Mouse (Mus musculus): ENCODE results near the gene Il33.

Gene Il33

DNA sequence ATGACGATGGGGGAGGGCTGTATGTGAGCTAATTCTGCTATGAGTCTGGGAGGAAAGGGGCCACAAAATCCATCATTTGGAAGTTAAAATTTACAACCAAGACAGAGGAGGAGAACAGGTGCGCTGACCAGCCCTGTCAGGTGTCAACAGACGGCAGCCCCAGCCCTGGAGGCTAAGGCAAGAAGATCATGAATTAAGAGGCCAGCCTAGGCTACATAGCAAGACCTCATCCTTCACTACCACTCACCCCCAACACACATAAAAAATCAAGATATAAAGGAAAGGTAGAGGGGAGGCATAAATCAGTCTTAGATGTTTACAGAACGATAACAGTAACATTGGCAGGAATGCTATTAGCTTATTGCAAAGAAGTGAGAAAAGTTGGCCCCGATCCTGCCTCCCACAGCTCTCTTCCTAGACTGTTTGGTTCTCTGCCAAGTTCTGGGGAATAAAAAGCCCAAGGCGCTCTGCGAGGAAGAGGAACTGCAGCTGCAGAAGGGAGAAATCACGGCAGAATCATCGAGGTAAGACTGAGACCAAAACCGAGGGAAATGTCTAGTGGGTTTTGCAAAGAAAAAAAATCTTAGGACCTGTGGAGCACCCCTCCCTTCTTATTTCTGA, at the start of gene Il33:
TSS of gene Il33 (plus strand) at position 477 of the 621 bp plus-strand sequence.
- DNase-seq (ENCODE audit: low spot score), result no peak

- DNase-seq (ENCODE audit: low spot score), result no peak
Measured at GRCm38 (mm10) chr19:29877422-29878291, 47.3 kb upstream of the Il33 start.

GRCm38 (mm10) chr19:29878896-29879504, 45.9 kb upstream of the Il33 start:
- DNase-seq (ENCODE audit: low spot score), result no peak

GRCm38 (mm10) chr19:29880918-29881317, 44.0 kb upstream of the Il33 start:
- no peak for DNase-seq (ENCODE audit: low spot score)

DNA sequence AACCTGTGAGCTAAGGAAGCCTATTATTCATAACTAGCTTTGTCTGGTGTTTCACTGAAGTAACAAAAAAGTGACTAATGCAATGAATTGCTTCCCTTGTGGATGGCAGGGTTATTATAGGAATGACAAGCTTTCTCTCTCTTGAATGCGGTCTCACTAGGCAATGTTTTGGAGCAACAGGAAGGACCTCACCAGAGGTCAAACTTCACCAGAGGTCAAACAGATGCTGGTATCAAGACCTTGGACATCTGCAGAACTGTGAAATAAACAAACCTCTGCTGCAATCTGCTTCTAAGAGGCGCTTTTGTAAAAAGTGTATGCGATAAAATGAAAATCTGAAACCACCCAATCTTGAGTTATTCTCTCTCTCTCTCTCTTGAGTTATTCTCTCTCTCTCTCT, 42.2 kb upstream of the Il33 start:
- DNase-seq (ENCODE audit: low spot score), result no peak

DNA sequence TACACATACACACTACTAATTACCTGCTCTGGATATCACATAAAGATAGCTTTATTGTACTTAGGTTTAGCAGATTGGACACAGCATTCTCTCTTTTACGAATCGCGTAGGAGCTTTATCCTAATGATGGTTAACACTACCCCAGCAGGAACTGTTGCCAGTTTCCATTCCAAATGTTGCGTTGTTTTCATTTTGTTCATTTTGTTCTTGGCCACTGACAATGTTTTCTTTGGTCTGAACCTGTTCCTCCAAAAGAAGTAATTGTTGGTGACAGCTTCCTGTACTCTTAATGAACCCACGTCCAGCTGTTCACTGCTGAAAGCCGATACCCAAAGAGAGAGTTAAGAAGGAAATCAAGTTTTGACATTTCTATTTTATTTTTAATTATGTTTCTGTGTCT, 39.4 kb upstream of the Il33 start:
- no peak for DNase-seq (ENCODE audit: low spot score)

DNA sequence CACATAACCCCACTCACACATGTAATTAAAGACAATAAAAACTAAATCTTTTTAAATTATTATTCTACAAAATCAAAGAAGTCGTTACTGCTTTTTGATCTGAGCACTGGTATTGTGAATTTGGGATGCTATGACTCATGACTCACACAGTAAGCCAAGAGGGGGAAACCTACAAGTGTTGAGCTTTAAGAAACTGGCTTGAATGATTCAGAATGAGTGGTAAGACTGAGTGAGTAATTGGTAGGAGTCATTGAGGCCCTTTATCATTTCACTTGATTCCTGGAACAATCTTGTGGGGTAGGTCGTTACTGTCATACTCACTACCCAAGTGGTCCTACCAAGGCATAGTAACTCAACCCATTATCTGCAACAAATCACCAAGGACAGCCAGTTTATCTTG, 37.4 kb upstream of the Il33 start:
- no peak for DNase-seq (ENCODE audit: low spot score)

DNA sequence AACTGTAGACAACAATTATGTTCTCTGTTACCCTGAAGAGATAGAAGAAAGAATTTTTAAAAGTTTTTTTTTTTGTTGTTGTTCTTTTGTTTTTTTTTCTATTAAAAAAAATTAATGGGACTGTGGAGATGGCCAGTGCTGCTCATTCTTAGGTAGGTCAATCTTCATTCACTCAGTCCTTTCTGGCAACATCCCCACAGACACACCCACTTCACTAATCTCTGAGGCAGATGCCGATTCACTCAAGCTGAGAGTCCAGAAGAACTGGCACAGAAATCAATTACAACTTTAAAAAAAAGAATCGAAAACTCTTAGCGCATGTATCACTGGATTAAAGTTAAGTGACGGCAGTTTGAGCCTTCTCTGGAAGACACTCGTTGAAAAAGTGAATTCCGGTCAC, 36.0 kb upstream of the Il33 start:
- no peak for DNase-seq (ENCODE audit: low spot score)

- no peak for DNase-seq (ENCODE audit: low spot score)
Measured at GRCm38 (mm10) chr19:29891981-29892380, 32.9 kb upstream of the Il33 start.

GRCm38 (mm10) chr19:29892786-29893185, 32.1 kb upstream of the Il33 start:
- DNase-seq (ENCODE audit: low spot score), result no peak

DNA sequence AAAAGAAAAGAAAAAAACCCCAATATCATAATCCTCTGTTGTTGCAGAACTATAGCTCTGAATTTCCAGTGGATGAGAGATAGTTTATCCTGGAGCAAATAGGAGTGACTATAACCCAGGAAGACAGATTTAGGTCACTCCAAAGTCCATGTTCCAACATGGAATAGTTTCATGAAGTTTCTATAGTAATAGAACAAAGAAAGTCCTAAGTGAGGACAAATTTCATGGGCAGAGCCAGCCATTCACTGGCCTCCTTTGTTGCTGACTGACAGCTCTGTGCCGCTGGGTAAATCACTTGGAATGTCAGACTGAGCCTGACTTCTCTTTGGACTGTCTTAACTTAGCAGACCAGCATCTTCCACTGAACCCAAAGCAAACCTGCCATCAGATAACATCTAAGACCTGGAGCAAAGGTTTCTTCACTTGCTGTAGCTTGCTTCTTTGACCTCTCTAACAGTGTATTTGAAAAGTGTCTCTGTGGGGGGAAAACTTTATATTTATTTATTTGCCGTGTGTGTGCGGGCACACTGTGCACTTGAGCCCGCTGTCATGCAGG, 31.1 kb upstream of the Il33 start:
- no peak for DNase-seq (ENCODE audit: low spot score)

- DNase-seq (ENCODE audit: low spot score), result no peak
Measured at GRCm38 (mm10) chr19:29894381-29894780, 30.5 kb upstream of the Il33 start.

- DNase-seq (ENCODE audit: low spot score), result no peak
Measured at GRCm38 (mm10) chr19:29895047-29895446, 29.9 kb upstream of the Il33 start.

DNA sequence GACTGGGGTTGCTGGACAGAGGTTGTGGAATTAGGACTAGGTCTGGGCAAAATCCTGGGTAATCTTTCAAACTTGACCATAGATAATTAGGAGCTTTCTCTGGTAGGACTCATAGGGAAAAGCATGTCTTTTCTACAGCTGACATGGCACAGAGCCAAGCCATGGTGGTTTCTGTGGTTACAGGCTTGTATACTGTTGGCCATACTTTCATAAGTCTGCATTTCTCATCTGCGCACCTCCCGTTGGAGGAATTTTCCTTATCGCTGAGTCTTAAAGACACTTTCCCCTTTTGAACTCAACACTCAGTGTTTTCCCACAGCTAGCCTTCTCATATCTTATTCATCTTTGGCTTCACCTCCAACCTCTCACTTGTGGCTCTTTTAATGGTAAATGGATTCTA, 24.6 kb upstream of the Il33 start:
- DNase-seq (ENCODE audit: low spot score), result no peak

DNA sequence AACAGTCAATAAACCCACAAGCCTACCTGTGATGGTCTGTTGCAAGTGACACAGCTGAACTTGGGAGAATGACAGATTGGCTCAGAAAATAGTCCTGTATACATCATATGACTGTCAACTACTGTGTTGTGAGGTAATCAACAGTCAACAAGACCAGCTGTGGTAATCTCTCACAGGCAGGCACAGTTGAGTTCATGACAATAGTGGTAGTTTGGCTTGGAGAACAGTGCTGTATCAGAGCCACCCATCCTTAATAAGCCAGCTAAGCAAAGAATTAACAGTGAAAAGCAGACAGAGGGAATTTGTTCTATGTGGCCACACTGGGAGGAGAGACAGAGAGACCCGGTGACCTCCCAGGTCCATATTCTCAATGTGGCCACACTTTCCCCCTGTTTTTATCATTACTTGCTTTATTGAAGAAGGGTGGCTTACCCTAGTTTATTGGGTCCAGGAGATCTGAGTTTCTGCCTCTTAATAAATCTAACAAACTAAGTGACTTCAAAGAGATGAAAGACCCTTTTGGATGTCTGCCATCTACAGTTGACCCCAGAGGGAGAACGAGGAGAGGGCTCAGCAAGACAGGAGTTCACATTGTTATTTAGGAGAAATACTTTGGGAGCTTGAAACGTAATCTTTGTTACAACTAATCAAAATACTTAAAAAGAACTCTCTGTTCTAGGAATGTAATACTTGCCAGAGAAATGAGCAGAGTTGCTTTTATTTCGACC, 22.4 kb upstream of the Il33 start:
- no peak for DNase-seq (ENCODE audit: low spot score)

DNA sequence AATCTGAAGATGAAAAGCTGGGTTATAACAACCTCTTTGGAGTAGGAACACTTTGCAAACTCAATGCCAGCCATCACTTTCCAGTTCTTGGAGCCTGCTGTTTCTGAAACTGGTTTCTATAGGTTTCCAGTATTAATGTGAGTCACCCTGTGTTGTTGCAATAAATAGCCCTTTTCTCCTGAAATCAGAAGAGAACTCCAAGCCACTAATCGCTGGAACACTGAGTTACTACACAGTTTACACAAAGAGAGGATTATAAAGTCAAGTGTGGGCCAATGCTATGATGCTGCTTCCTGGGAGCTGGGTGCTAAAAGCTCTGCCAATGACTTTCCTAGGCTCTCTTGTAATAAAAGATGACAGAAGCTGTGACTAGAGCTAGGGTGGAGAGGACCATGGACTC, 19.0 kb upstream of the Il33 start:
- DNase-seq (ENCODE audit: low spot score), result no peak

GRCm38 (mm10) chr19:29909166-29909565, 15.7 kb upstream of the Il33 start:
- DNase-seq (ENCODE audit: low spot score), result no peak

DNA sequence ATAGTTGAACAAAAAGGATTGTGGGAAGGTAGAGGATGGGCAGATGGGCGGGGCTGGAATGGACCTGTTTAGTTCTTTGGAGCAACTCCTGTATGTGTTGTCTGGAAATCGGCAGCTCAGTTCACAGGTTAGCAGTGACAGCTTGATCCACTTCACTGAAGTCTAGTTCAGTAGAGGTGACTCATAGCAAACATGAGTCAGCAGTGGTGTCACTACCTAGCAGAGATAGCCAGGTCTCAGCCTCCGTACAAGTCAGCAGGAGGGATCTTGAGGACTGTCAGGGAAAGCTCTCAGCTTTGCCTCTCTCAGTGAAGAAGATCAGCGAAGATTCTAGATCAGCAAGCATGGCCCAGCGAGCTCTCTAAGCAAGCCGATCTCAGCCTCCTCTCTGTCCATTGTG, 13.0 kb upstream of the Il33 start:
- DNase-seq (ENCODE audit: low spot score), result no peak

DNA sequence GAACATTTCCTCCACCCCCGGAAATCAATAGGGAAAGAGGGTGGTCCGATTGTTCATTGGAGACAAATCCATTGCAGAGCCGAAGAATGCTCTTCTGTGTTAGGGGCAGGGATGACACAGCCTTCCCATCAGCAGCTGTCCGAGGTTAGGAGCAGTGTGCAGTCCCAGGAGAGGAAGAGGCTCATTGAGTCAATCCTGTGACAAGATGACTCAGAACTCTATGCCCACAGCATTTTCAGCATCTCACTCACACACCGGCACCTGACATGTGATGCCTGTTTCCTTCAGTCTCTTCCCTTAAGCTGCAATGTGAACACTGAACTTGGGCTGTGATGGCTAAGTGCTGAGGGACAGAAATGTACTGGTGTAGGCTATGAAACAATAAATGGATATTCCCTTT, 7.5 kb upstream of the Il33 start:
- no peak for DNase-seq (ENCODE audit: low spot score)

GRCm38 (mm10) chr19:29926101-29926755, 1.3 kb downstream of the Il33 start:
- no peak for DNase-seq (ENCODE audit: low spot score)

DNA sequence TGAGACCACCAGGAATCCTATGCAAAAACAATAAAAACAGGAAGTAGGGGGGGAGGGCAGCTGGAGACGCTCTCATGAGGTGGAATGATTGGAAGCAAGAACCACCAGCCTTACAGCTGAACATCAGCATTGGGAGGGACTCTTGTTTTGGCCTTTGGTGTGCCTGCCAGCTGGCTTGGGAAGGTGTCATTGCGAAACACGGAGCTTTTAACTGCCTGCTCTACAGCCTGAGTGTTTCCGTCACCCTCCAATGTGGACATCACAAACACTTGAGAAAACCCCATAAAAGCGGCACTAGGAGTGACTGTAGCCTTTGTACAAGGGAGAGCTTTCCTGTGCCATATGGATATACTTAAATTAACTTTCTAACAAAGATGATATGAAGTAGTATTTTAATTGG, 5.4 kb downstream of the Il33 start:
- DNase-seq (ENCODE audit: low spot score), result no peak

DNA sequence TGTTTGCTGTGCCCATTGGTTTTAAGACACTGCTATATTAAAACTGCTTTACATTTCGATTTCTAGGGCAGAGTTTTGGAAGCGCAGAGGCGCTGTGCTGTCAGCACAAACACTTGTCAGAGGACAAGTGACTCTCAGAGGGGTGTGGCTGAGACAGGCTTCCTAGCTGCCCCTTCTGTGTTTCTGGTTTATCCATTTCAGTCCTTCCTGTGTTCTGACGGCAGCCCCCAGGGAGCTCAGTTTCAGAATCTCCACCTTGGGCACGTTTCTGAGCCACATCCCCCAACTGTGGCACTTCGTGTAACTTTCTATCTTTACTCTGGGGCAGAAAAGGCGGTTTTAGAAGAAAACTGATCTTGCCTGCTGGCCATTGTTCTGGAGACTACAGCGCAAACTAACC, 12.5 kb downstream of the Il33 start:
- DNase-seq (ENCODE audit: low spot score), result no peak

Data from spleen, adult 12 weeks (tissue).